Mouse (Mus musculus) ES-E14 (cell line): Measurements from ENCODE around the gene Fam181b.

Experiments used
- CHD2 ChIP-seq: IDR thresholded peaks from 2 replicates; pipeline ENCODE4 v1.6.1; 2014; ENCODE audit warnings: mild to moderate bottlenecking, low read depth, low read length, inconsistent platforms
- HCFC1 ChIP-seq: IDR thresholded peaks from 2 replicates; pipeline ENCODE4 v1.6.1; 2012; ENCODE audit warnings: low read length, inconsistent platforms, borderline replicate concordance; ENCODE audit not compliant: insufficient read depth
- MAFK ChIP-seq: IDR thresholded peaks from 2 replicates; pipeline ENCODE4 v1.6.1; 2014; ENCODE audit warnings: mild to moderate bottlenecking, low read depth, low read length, inconsistent platforms; ENCODE audit not compliant: insufficient read depth
- ZC3H11A ChIP-seq: IDR thresholded peaks from 2 replicates; pipeline ENCODE4 v1.6.1; 2012; ENCODE audit warnings: low read depth, mild to moderate bottlenecking, inconsistent platforms, low read length, borderline replicate concordance
- ZNF384 ChIP-seq: IDR thresholded peaks from 2 replicates; pipeline ENCODE4 v1.6.1; 2012; ENCODE audit warnings: low read depth, low read length, inconsistent platforms

DNA sequence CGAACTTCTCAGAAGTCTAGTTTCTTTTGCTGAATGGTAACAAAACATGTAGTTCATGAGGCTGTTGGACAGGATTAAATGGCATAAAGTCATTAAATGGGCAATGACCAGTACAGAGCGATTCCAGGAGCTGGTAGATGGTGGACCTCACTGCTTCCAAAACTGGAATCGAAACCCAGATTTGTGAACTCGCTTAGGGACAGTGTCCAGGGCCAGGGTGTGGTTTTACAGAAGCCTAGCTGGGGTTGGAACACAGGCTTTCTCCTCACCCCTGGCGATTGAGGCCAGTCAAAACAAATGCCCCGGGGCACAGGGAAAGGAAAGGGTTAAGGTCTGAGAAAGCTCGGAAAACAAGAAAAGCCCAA is 263 bp upstream of the Fam181b start:
- TF ChIP-seq ZNF384 (no peak), MAFK (no peak), ZC3H11A (no peak), HCFC1 (no peak), CHD2 (no peak)
